Comparison of ENCODE assay signal across 22 mouse cellular contexts in genomic region chr2:158679091-158679490, GRCm38 (mm10). TPM values are rescaled to one million over a fixed set of nuclear protein-coding genes. Genes with fewer than 3 reads are reported as not detected.
DNase-seq lines count a peak whose midpoint lies in the region; TF ChIP-seq lines count a peak whose summit lies in the region.
"Had no signal": no experiment of that assay in that cellular context is flagged by ENCODE, and none has a peak within 500 bp of the region (broad histone marks: within the 10 kb centered on the region; RNA-seq: fewer than 3 reads in every experiment).

No protein-coding gene starts in this region.

- DNase-seq in layer of hippocampus, adult 2 months (ENCODE audit: low spot score in 2 of 2), result no peak
- DNase-seq in layer of hippocampus, adult 8-10 months (ENCODE audit: low spot score in 2 of 2), result no peak
- no peak for DNase-seq in CH12.LX (ENCODE audit: extremely low read depth)
- peak; percentile 55 for DNase-seq in brain, adult 2 months (ENCODE audit: low read depth, low spot score)
- no peak for DNase-seq in kidney, adult 2 months
- DNase-seq: adrenal gland, adult 8-10 months; adrenal gland, postnatal 14 days; adrenal gland, postnatal 36 days; cerebellum, adult 11 months; cerebellum, adult 18-20 months; cerebellum, adult 8-10 months; cerebellum, adult 9-11 months; cerebellum, postnatal 14 days; cerebellum, postnatal 36 days; embryo, embryonic 11 days had no signal

- TF ChIP-seq EP300 in CH12.LX (IDR thresholded peaks at IDR 0.05; ENCODE audit: low read length), result no peak

- peak overlapping the region; percentile 57; the same call in 1 of the 2 replicates for H3K9ac ChIP-seq in CH12.LX (ENCODE audit: insufficient read depth, low read depth)
- H3K9ac ChIP-seq: embryonic facial prominence, embryonic 13.5 days; embryonic facial prominence, embryonic 15.5 days; forebrain, embryonic 12.5 days had no signal

- H3K36me3 ChIP-seq in CH12.LX (replicated peaks in 1 of 2; ENCODE audit: control insufficient read depth in 1 of 2, insufficient read depth in 1 of 2, low read length in 1 of 2), result peaks cover 6 to 65% of the 10 kb centered on the region in 2 experiments
- H3K36me3 ChIP-seq in kidney, adult 2 months (ENCODE audit: control insufficient read depth, insufficient read depth, low read length), result no peaks in the 10 kb centered on the region
- H3K36me3 ChIP-seq: embryonic facial prominence, embryonic 13.5 days; embryonic facial prominence, embryonic 15.5 days; forebrain, embryonic 10.5 days; forebrain, embryonic 12.5 days; G1E had no signal

- no peak overlapping the region for H3K4me3 ChIP-seq in layer of hippocampus, adult 2 months
- peak overlapping the region in 1 of 3 experiments; percentile 42 for H3K4me3 ChIP-seq in CH12.LX (replicated peaks in 1 of 3; ENCODE audit: low read depth in 2 of 3, low read length in 2 of 3, poor library complexity in 1 of 3)
- H3K4me3 ChIP-seq in kidney, adult 2 months (ENCODE audit: insufficient read depth, low read depth, low read length), result no peak overlapping the region
- H3K4me3 ChIP-seq: embryonic facial prominence, embryonic 13.5 days; embryonic facial prominence, embryonic 15.5 days; erythroblast, embryonic 14.5 days; forebrain, embryonic 10.5 days; forebrain, embryonic 12.5 days had no signal

- H3K9me3 ChIP-seq in CH12.LX (replicated peaks; ENCODE audit: low read length), result no peaks in the 10 kb centered on the region
- H3K9me3 ChIP-seq: embryonic facial prominence, embryonic 13.5 days; embryonic facial prominence, embryonic 15.5 days; forebrain, embryonic 10.5 days; forebrain, embryonic 12.5 days; G1E had no signal

- in situ Hi-C loops in CH12.LX (cut with MboI; ENCODE audit: low pct_ligation_motif_present, low pct_unique_long_range_greater_than_20kb, low sequenced_read_pairs), result no loop called here

- no peak for TF ChIP-seq CTCF in layer of hippocampus, adult 2 months (conservative IDR thresholded peaks at IDR 0.05)
- TF ChIP-seq CTCF in CH12.LX (conservative IDR thresholded peaks at IDR 0.05 in 1 of 2, IDR thresholded peaks at IDR 0.05 in 1 of 2; ENCODE audit: low read depth in 2 of 2, low read length in 2 of 2), result no peak
- no peak for TF ChIP-seq CTCF in kidney, adult 2 months (conservative IDR thresholded peaks at IDR 0.05; ENCODE audit: insufficient read depth, insufficient read length, low read depth, low read length)

- peaks cover 91% of the 10 kb centered on the region for H3K79me2 ChIP-seq in CH12.LX (replicated peaks; ENCODE audit: control insufficient read depth, extremely low read depth, insufficient read depth, poor library complexity, severe bottlenecking)

- H3K4me1 ChIP-seq in CH12.LX (ENCODE audit: control insufficient read depth in 1 of 2, insufficient read depth in 2 of 2), result peaks cover 49 to 95% of the 10 kb centered on the region in 2 experiments
- peaks cover 13% of the 10 kb centered on the region; the same call in 1 of the 2 replicates for H3K4me1 ChIP-seq in kidney, adult 2 months (ENCODE audit: control insufficient read depth, insufficient read depth, low read length)

- no peak for TF ChIP-seq POLR2A in CH12.LX (IDR thresholded peaks at IDR 0.05; ENCODE audit: low read depth, low read length)
- TF ChIP-seq POLR2A in kidney, adult 2 months (IDR thresholded peaks at IDR 0.05; ENCODE audit: low read depth, low read length), result no peak

- no peak for TF ChIP-seq RAD21 in CH12.LX (IDR thresholded peaks at IDR 0.05; ENCODE audit: low read depth, low read length)

- peak overlapping the region; percentile 51; the same call in 1 of the 2 replicates for H3K27ac ChIP-seq in layer of hippocampus, adult 2 months
- peak overlapping the region; percentile 96 for H3K27ac ChIP-seq in CH12.LX (ENCODE audit: insufficient read depth, low read depth)
- no peak overlapping the region for H3K27ac ChIP-seq in kidney, adult 2 months (ENCODE audit: insufficient read depth, low read depth, low read length)
- H3K27ac ChIP-seq: embryonic facial prominence, embryonic 13.5 days; embryonic facial prominence, embryonic 15.5 days; forebrain, embryonic 10.5 days; forebrain, embryonic 12.5 days had no signal

- no peaks in the 10 kb centered on the region for H3K27me3 ChIP-seq in CH12.LX (replicated peaks)
- no peaks in the 10 kb centered on the region for H3K27me3 ChIP-seq in kidney, adult 2 months (replicated peaks; ENCODE audit: control insufficient read depth, insufficient read depth, low read length)
- H3K27me3 ChIP-seq: embryonic facial prominence, embryonic 13.5 days; embryonic facial prominence, embryonic 15.5 days; forebrain, embryonic 12.5 days; Patski had no signal

- dilution Hi-C loops in CH12.LX (cut with MboI; ENCODE audit: extremely low pct_ligation_motif_present, extremely low pct_unique_long_range_greater_than_20kb, low sequenced_read_pairs), result no loop called here

- 94% methylated on average over 7 of the region's 7 CpGs for WGBS in kidney, adult 2 months

- H3K4me2 ChIP-seq in CH12.LX (ENCODE audit: insufficient read depth, low read depth, poor library complexity, severe bottlenecking), result peak overlapping the region; percentile 96
- H3K4me2 ChIP-seq: embryonic facial prominence, embryonic 13.5 days; embryonic facial prominence, embryonic 15.5 days; forebrain, embryonic 12.5 days had no signal

TF ChIP-seq in CH12.LX, 34 proteins besides CTCF, POLR2A, EP300 and RAD21:
- TF ChIP-seq POLR2AphosphoS2 (IDR thresholded peaks at IDR 0.05; ENCODE audit: low read depth, low read length), result no peak
- no peak for TF ChIP-seq CHD1 (IDR thresholded peaks at IDR 0.05; ENCODE audit: low read depth, low read length)
- TF ChIP-seq TCF12 (IDR thresholded peaks at IDR 0.05; ENCODE audit: low read depth, low read length), result no peak

RNA-seq across cellular contexts. Expression of gene Ppp1r16b, which starts 13.9 kb away (rescaled TPM):
- 100 to 1,000 TPM; 147 to 150 TPM for total RNA-seq in layer of hippocampus, adult 2 months (2021)
- 100 to 1,000 TPM; 118 to 142 (median 128) TPM for total RNA-seq in layer of hippocampus, adult 8-10 months (2022)
- total RNA-seq in CH12.LX (2012; rRNA removed) (49.3 and 52.0 TPM in 2 replicates), CH12.LX (2014; rRNA removed) (28.9 and 37.7 TPM in 2 replicates)
- 49.4 and 55.7 TPM in 2 replicates for polyA plus RNA-seq in CH12.LX (2012; ENCODE audit: insufficient read length, low read depth)
- polyA plus RNA-seq in kidney, adult 2 months (2012; rRNA removed), result 20.1 and 22.2 TPM in 2 replicates
- polyA plus RNA-seq: G1E had no signal

RNA-seq across cellular contexts. Expression of gene Actr5, which starts 54.4 kb away (rescaled TPM):
- 10 to 100 TPM; 11.3 to 12.8 TPM for total RNA-seq in layer of hippocampus, adult 2 months (2021)
- total RNA-seq in layer of hippocampus, adult 8-10 months (2022), result 10 to 100 TPM; 14.3 to 15.1 (median 14.7) TPM
- total RNA-seq in CH12.LX (2012; rRNA removed) (20.3 and 24.0 TPM in 2 replicates), CH12.LX (2014; rRNA removed) (13.9 and 14.4 TPM in 2 replicates)
- 14.6 and 19.8 TPM in 2 replicates for polyA plus RNA-seq in CH12.LX (2012; ENCODE audit: insufficient read length, low read depth)
- polyA plus RNA-seq in kidney, adult 2 months (2012; rRNA removed), result 6.2 and 6.4 TPM in 2 replicates
